Mouse (Mus musculus) intestine, embryonic 15.5 days (tissue): ENCODE results near the gene Naga. TPM values are rescaled to one million over a fixed set of nuclear protein-coding genes. Genes with fewer than 3 reads are reported as not detected.

ENCODE experiments used
- ATAC-seq: fragments of 200-750 bp; cut with Nextera tagmentation; 2 replicates; pipeline ENCODE4 v1.8.0; 2017; ENCODE audit warnings: moderate TSS enrichment, moderate library complexity
- H3K27ac ChIP-seq: fragments of 300-500 bp; sonication (generic); 2 replicates; pipeline ENCODE4 v1.5.1; 2015; ENCODE audit warnings: mild to moderate bottlenecking, inconsistent platforms
- H3K27me3 ChIP-seq: fragments of 300-500 bp; sonication (generic); replicated peaks from 2 replicates; pipeline ENCODE4 v1.6.1; 2015; ENCODE audit warnings: inconsistent platforms
- H3K36me3 ChIP-seq: fragments of 300-500 bp; sonication (generic); 2 replicates; pipeline ENCODE4 v1.6.1; 2015; ENCODE audit warnings: inconsistent platforms
- H3K4me1 ChIP-seq: fragments of 300-500 bp; sonication (generic); replicated peaks from 2 replicates; pipeline ENCODE4 v1.6.1; 2015; ENCODE audit warnings: inconsistent platforms
- H3K4me2 ChIP-seq: fragments of 300-500 bp; sonication (generic); replicated peaks from 2 replicates; pipeline ENCODE4 v1.6.1; 2015; ENCODE audit warnings: mild to moderate bottlenecking, inconsistent platforms
- H3K4me3 ChIP-seq: fragments of 300-500 bp; sonication (generic); replicated peaks from 2 replicates; pipeline ENCODE4 v1.5.1; 2015; ENCODE audit warnings: inconsistent platforms
- H3K9ac ChIP-seq: fragments of 300-500 bp; sonication (generic); 2 replicates; pipeline ENCODE4 v1.6.1; 2015; ENCODE audit warnings: inconsistent platforms
- H3K9me3 ChIP-seq: fragments of 300-500 bp; sonication (generic); 2 replicates; pipeline ENCODE4 v1.6.1; 2016; ENCODE audit warnings: inconsistent platforms
- whole genome bisulfite sequencing: fragments of 180-500 bp; shearing (Covaris S2); methylation state at CpG from one replicate; pipeline ENCODE4 v1.1.7; 2015; 5-methylcytosine and 5-hydroxymethylcytosine counted together
- polyA plus RNA-seq: library from polyadenylated mRNA; unstranded; fragments of >200 nt; fragmentation: Nextera tagmentation; extraction: Ambion mirVana; gene quantifications from 2 replicates; pipeline ENCODE4 v1.2.1, GENCODE M21; 2015

The Naga gene
- polyA plus RNA-seq, 1 experiment from 2014 or later, result 144 TPM

DNA sequence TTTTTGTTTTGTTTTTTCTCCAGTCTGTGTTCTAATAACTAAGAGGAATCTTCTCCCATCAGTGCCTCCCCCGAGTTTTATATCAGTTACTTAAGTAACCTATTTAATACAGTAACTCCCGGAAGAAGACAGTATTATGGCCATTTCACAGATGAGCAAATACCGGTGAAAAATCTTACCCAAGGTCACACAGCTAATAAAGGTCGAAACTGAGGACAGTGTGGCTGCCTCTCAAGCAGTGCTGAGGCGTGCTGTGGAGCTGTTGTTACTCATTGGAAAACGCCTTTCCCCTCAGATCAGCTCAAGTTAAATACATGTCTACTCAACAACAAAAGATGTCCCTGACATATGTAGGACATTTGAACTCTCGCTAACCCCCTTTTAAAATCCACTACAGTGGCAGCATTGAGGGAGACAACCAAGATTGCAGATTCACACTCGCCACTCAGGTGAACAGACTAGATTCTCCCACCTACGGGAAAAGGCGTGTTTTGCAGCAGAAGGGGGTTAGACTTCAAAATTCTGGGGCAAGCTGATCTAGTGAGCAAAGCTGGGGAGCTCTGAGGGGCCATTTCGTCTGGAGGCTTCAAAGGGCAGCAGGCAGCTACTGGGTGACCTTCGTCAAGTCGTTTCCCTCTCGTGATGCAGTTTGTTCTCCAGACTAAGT, 14.5 kb upstream of the Naga start:
- peak overlapping the region; percentile 75 for H3K4me2 ChIP-seq
- H3K27ac ChIP-seq, result peak overlapping the region; percentile 75
- no peaks in the 10 kb centered on the region for H3K27me3 ChIP-seq
- WGBS, result 18% methylated on average over 14 of the region's 14 CpGs
- no peak for ATAC-seq
- H3K9ac ChIP-seq, result peak overlapping the region; percentile 97
- peak overlapping the region; percentile 80 for H3K4me3 ChIP-seq
- H3K4me1 ChIP-seq, result peaks cover 24% of the 10 kb centered on the region; the same call in 1 of the 2 replicates
- H3K9me3 ChIP-seq, result no peaks in the 10 kb centered on the region
- H3K36me3 ChIP-seq, result peaks cover 26% of the 10 kb centered on the region

- H3K4me1 ChIP-seq, result peaks cover 37% of the 10 kb centered on the region
- H3K4me2 ChIP-seq, result peak overlapping the region; percentile 75; the same call in 1 of the 2 replicates
- H3K36me3 ChIP-seq, result peaks cover 31% of the 10 kb centered on the region
- H3K27ac ChIP-seq, result 0 out of 2 replicates have a peak overlapping the region, but pooled peaks have one; percentile 25
- ATAC-seq, result peak; percentile 15; the same call in 1 of the 2 replicates
- no peaks in the 10 kb centered on the region for H3K27me3 ChIP-seq
- H3K9ac ChIP-seq, result no peak overlapping the region
- 63% methylated on average over 3 of the region's 3 CpGs for WGBS
- no peak overlapping the region for H3K4me3 ChIP-seq
- no peaks in the 10 kb centered on the region for H3K9me3 ChIP-seq
These were observed 12.8 kb upstream of the Naga start for GRCm38 (mm10) chr15:82351480-82351879.

- Histone ChIP-seq H3K36me3 (peaks cover 31% of the 10 kb centered on the region), H3K27me3 (no peaks in the 10 kb centered on the region), H3K27ac (0 out of 2 replicates have a peak overlapping the region, but pooled peaks have one; percentile 6), H3K9ac (no peak overlapping the region), H3K4me3 (no peak overlapping the region), H3K4me1 (peaks cover 37% of the 10 kb centered on the region), H3K9me3 (no peaks in the 10 kb centered on the region), H3K4me2 (0 out of 2 replicates have a peak overlapping the region, but pooled peaks have one; percentile 7)
- WGBS, result 63% methylated on average over 4 of the region's 4 CpGs
- no peak for ATAC-seq
These were observed 11.6 kb upstream of the Naga start for GRCm38 (mm10) chr15:82350349-82350748.

GRCm38 (mm10) chr15:82348999-82349341, 10.2 kb upstream of the Naga start:
- H3K27ac ChIP-seq, result no peak overlapping the region
- 73% methylated on average over 2 of the region's 2 CpGs for WGBS
- no peaks in the 10 kb centered on the region for H3K27me3 ChIP-seq
- H3K4me3 ChIP-seq, result no peak overlapping the region
- ATAC-seq, result no peak
- peaks cover 34% of the 10 kb centered on the region for H3K4me1 ChIP-seq
- no peaks in the 10 kb centered on the region for H3K9me3 ChIP-seq
- H3K4me2 ChIP-seq, result no peak overlapping the region
- H3K36me3 ChIP-seq, result peaks cover 31% of the 10 kb centered on the region
- H3K9ac ChIP-seq, result no peak overlapping the region

- Histone ChIP-seq H3K36me3 (peaks cover 31% of the 10 kb centered on the region), H3K27me3 (no peaks in the 10 kb centered on the region), H3K4me2 (no peak overlapping the region), H3K4me1 (peaks cover 38% of the 10 kb centered on the region), H3K27ac (no peak overlapping the region), H3K9ac (no peak overlapping the region), H3K4me3 (no peak overlapping the region), H3K9me3 (no peaks in the 10 kb centered on the region)
- no peak for ATAC-seq
- 82% methylated on average over 8 of the region's 8 CpGs for WGBS
These were observed 9.7 kb upstream of the Naga start for GRCm38 (mm10) chr15:82348258-82348998.

- 94% methylated on average over 12 of the region's 12 CpGs for WGBS
- Histone ChIP-seq H3K27me3 (no peaks in the 10 kb centered on the region), H3K36me3 (peaks cover 31% of the 10 kb centered on the region), H3K27ac (no peak overlapping the region), H3K4me2 (no peak overlapping the region; the same call in 1 of the 2 replicates), H3K4me1 (peaks cover 33% of the 10 kb centered on the region), H3K9ac (no peak overlapping the region), H3K9me3 (no peaks in the 10 kb centered on the region), H3K4me3 (no peak overlapping the region)
- ATAC-seq, result no peak
These were observed 9.1 kb upstream of the Naga start for GRCm38 (mm10) chr15:82347852-82348251.

- peak overlapping the region; percentile 88 for H3K27ac ChIP-seq
- peak overlapping the region; percentile 74 for H3K4me3 ChIP-seq
- ATAC-seq, result no peak
- H3K27me3 ChIP-seq, result no peaks in the 10 kb centered on the region
- 75% methylated on average over 4 of the region's 4 CpGs for WGBS
- H3K9ac ChIP-seq, result peak overlapping the region; percentile 77
- H3K4me2 ChIP-seq, result peak overlapping the region; percentile 66
- peaks cover 31% of the 10 kb centered on the region for H3K36me3 ChIP-seq
- H3K9me3 ChIP-seq, result no peaks in the 10 kb centered on the region
- peaks cover 29% of the 10 kb centered on the region for H3K4me1 ChIP-seq
These were observed 8.6 kb upstream of the Naga start for GRCm38 (mm10) chr15:82347303-82347676.

DNA sequence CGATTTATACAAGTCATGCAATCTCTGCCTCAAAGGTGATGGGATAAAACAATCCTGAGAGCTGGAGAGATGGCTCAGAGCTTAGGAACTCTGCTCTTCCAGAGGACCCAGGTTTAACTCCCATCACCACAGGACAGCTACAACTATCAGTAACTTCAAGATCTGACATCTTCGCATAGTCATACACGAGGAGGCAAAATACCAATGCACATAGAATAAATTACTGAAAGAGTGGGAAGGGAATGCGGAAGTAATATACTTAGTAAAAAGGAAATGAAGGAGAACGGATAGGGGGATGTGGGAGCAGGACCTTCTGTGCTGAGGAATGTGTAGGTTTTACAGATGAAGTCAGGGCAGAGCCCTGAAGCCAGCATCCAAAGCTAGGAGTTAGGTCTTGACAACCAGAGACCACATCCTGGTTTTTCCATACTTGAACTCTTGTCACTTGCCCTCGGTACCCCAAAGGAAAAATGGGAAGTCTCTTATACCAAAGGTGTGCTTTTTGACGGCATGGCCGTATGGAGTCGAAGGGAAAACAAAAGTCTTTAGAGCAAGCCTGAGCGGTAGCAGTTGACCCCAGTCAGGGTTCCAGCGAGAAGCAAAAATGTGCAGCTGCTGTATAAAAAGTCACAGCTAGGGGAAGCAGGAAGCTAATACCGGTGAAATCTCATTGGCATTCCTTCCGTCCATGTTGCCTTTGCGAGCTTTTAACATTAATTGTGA, 8.0 kb upstream of the Naga start:
- Histone ChIP-seq H3K4me2 (peak overlapping the region; percentile 66), H3K27ac (peak overlapping the region; percentile 88)
- ATAC-seq, result no peak

GRCm38 (mm10) chr15:82345820-82346470, 7.2 kb upstream of the Naga start:
- peak overlapping the region; percentile 77 for H3K9ac ChIP-seq
- peak overlapping the region; percentile 88 for H3K27ac ChIP-seq
- H3K36me3 ChIP-seq, result peaks cover 29% of the 10 kb centered on the region
- no peaks in the 10 kb centered on the region for H3K27me3 ChIP-seq
- ATAC-seq, result peak; percentile 97
- H3K4me1 ChIP-seq, result peaks cover 37% of the 10 kb centered on the region
- under 1% methylated on average over 51 of the region's 51 CpGs for WGBS
- H3K4me3 ChIP-seq, result peak overlapping the region; percentile 74
- peak overlapping the region; percentile 66 for H3K4me2 ChIP-seq
- H3K9me3 ChIP-seq, result no peaks in the 10 kb centered on the region

More for the DNA sequence above, 8.0 kb upstream of the Naga start:
- 45% methylated on average over 14 of the region's 14 CpGs for WGBS
- H3K4me1 ChIP-seq, result peaks cover 31% of the 10 kb centered on the region
- H3K36me3 ChIP-seq, result peaks cover 31% of the 10 kb centered on the region
- H3K4me3 ChIP-seq, result peak overlapping the region; percentile 74
- peak overlapping the region; percentile 77 for H3K9ac ChIP-seq
- H3K27me3 ChIP-seq, result no peaks in the 10 kb centered on the region
- H3K9me3 ChIP-seq, result no peaks in the 10 kb centered on the region

- H3K4me2 ChIP-seq, result no peak overlapping the region
- H3K4me1 ChIP-seq, result peaks cover 47% of the 10 kb centered on the region
- ATAC-seq, result no peak
- H3K27me3 ChIP-seq, result no peaks in the 10 kb centered on the region
- H3K4me3 ChIP-seq, result no peak overlapping the region
- H3K9ac ChIP-seq, result no peak overlapping the region
- WGBS, result 78% methylated on average over 6 of the region's 6 CpGs
- no peak overlapping the region for H3K27ac ChIP-seq
- peaks cover 20% of the 10 kb centered on the region for H3K36me3 ChIP-seq
- no peaks in the 10 kb centered on the region for H3K9me3 ChIP-seq
These were observed 6.2 kb upstream of the Naga start for GRCm38 (mm10) chr15:82344971-82345370.

DNA sequence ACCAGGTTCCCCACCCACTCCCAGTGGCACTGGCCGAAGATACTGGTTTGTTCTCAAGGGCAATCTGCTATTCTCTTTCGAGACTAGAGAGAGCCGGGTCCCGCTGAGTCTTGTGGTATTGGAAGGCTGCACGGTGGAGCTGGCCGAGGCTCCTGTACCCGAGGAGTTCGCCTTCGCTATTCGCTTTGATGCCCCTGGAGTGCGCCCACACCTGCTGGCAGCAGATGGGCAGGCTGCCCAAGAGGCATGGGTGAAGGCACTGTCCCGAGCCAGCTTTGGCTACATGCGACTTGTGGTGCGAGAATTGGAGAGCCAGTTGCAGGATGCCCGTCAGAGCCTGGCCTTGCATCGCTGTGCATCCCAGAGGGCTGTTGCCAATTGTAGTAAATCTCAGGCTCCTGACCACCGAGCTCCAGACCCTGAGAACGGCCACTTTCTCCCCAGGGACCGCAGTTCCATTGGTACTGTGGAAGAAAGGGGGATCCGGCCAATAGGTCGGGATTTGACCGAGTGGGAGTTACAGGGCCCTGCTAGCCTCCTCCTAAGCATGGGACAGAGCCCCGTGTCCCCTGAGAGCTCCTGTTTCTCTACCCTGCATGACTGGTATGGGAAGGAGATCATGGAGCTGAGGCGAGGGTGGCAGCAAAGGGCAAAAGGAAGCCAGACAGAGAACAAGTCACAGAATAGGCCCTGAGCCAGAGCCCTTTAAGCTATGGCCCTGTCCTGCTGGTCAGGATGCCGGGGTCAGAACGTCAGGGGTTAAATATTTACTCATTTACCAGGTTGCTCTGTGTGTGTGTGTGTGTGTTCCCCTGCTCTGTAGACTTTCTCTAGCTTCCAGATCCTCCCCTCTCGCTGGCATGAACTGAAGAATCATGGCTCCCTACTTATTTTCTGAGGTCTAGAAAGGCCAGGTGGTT, 4.9 kb upstream of the Naga start:
- no peak overlapping the region for H3K9ac ChIP-seq
- no peaks in the 10 kb centered on the region for H3K9me3 ChIP-seq
- H3K4me1 ChIP-seq, result peaks cover 42% of the 10 kb centered on the region
- peaks cover 9% of the 10 kb centered on the region for H3K36me3 ChIP-seq
- no peak overlapping the region for H3K4me3 ChIP-seq
- 88% methylated on average over 27 of the region's 27 CpGs for WGBS
- no peaks in the 10 kb centered on the region for H3K27me3 ChIP-seq
- no peak overlapping the region for H3K4me2 ChIP-seq
- no peak overlapping the region for H3K27ac ChIP-seq
- ATAC-seq, result no peak
